Mouse (Mus musculus) ES-E14 (cell line): ENCODE data around the gene Trrap. TPM values are rescaled to one million over a fixed set of nuclear protein-coding genes. Genes with fewer than 3 reads are reported as not detected.

Experiments
- DNase-seq: peaks from one replicate; pipeline ENCODE4 v3.0.0-alpha.2; 2013; ENCODE audit warnings: low read depth, low spot score
- H3K27ac ChIP-seq: 2 replicates; pipeline ENCODE4 v1.5.1; 2012; ENCODE audit warnings: low read depth, mild to moderate bottlenecking, low read length, moderate library complexity, mixed read lengths; ENCODE audit not compliant: poor library complexity, insufficient read depth, severe bottlenecking
- H3K36me3 ChIP-seq: 2 replicates; pipeline ENCODE4 v1.6.1; 2012; ENCODE audit warnings: mild to moderate bottlenecking, low read length, moderate library complexity, mixed read lengths; ENCODE audit not compliant: control insufficient read depth, poor library complexity, insufficient read depth, severe bottlenecking
- H3K4me1 ChIP-seq, 2 experiments: fragments of 150-350 bp in 1 of 2; sonication (generic) in 1 of 2; 2 replicates each; pipeline ENCODE4 v1.6.1; 2012; ENCODE audit warnings: low read length in 2 of 2, mild to moderate bottlenecking in 1 of 2, mixed read lengths in 1 of 2; ENCODE audit not compliant: control insufficient read depth in 2 of 2, insufficient read depth in 2 of 2, poor library complexity in 1 of 2
- H3K4me3 ChIP-seq, 2 experiments: fragments of 150-350 bp in 1 of 2; sonication (generic) in 1 of 2; 2 replicates each; pipeline ENCODE4 v1.5.1; 2012; ENCODE audit warnings: low read length in 2 of 2, low read depth in 1 of 2, mild to moderate bottlenecking in 1 of 2, mixed read lengths in 1 of 2; ENCODE audit not compliant: insufficient read depth in 1 of 2, poor library complexity in 1 of 2, severe bottlenecking in 1 of 2
- H3K9ac ChIP-seq: 2 replicates; pipeline ENCODE4 v1.6.1; 2012; ENCODE audit warnings: low read depth, mild to moderate bottlenecking, low read length, mixed read lengths; ENCODE audit not compliant: poor library complexity, insufficient read depth, severe bottlenecking
- H3K9me3 ChIP-seq: fragments of 150-350 bp; sonication (generic); 2 replicates; pipeline ENCODE4 v1.6.1; 2012; ENCODE audit warnings: low read depth, mild to moderate bottlenecking, low read length; ENCODE audit not compliant: control insufficient read depth, insufficient read depth
- CHD2 ChIP-seq: IDR thresholded peaks from 2 replicates; pipeline ENCODE4 v1.6.1; 2014; ENCODE audit warnings: mild to moderate bottlenecking, low read depth, low read length, inconsistent platforms
- HCFC1 ChIP-seq: IDR thresholded peaks from 2 replicates; pipeline ENCODE4 v1.6.1; 2012; ENCODE audit warnings: low read length, inconsistent platforms, borderline replicate concordance; ENCODE audit not compliant: insufficient read depth
- MAFK ChIP-seq: IDR thresholded peaks from 2 replicates; pipeline ENCODE4 v1.6.1; 2014; ENCODE audit warnings: mild to moderate bottlenecking, low read depth, low read length, inconsistent platforms; ENCODE audit not compliant: insufficient read depth
- ZC3H11A ChIP-seq: IDR thresholded peaks from 2 replicates; pipeline ENCODE4 v1.6.1; 2012; ENCODE audit warnings: low read depth, mild to moderate bottlenecking, inconsistent platforms, low read length, borderline replicate concordance
- ZNF384 ChIP-seq: IDR thresholded peaks from 2 replicates; pipeline ENCODE4 v1.6.1; 2012; ENCODE audit warnings: low read depth, low read length, inconsistent platforms
- in situ Hi-C, 2 experiments: fragments of 600-800 bp; cut with MboI; formaldehyde crosslinking; loops; one replicate each; pipeline ENCODE4 v1.15.1; 2025; ENCODE audit warnings: low sequenced_read_pairs in 2 of 2, inconsistent platforms in 1 of 2; ENCODE audit not compliant: unreplicated experiment in 2 of 2
- total RNA-seq: library from RNA; depleted of rRNA; stranded (reverse); fragments of 300-350 nt; gene quantifications from 2 replicates; pipeline ENCODE4 v1.2.3, GENCODE M21; 2012

Gene Trrap
- total RNA-seq, 1 experiment: 105 TPM

DNA sequence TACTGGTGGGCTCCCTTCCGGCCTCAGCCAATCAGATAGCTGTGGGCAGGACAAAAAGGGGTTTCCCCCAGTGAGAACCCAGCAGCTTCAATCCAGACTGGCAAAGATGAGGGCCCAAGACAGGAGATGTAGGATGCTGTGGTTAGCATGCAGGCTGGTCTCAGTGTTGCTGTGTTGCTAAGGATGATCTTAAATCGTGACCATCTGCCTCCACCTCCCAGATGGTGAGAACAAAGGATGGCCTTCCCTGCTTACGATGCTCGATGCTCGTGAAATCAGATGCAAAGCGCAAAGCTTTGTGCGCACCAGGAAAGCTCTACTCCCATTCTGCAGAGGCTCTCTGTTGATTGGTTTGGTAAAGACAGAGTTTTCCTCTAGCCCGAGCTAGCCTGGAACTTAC is 93.4 kb downstream of the Trrap start:
- H3K4me3 ChIP-seq: no peak overlapping the region
- DNase-seq: no peak
- in situ Hi-C loops: loop anchor here in 1 of 2 experiments (25.0 kb wide), 1 partner anchor 126 kb away; no protein-coding TSS in a partner anchor
- no peak overlapping the region for H3K9ac ChIP-seq
- H3K4me1 ChIP-seq: peaks cover 0 to 2% of the 10 kb centered on the region in 2 experiments; a peak in 1 of 4 replicates
- H3K36me3 ChIP-seq: peaks cover 24% of the 10 kb centered on the region; the same call in 1 of the 2 replicates
- H3K9me3 ChIP-seq: no peaks in the 10 kb centered on the region
- TF ChIP-seq CHD2 (no peak), ZC3H11A (no peak), MAFK (no peak)
- no peak overlapping the region for H3K27ac ChIP-seq

DNA sequence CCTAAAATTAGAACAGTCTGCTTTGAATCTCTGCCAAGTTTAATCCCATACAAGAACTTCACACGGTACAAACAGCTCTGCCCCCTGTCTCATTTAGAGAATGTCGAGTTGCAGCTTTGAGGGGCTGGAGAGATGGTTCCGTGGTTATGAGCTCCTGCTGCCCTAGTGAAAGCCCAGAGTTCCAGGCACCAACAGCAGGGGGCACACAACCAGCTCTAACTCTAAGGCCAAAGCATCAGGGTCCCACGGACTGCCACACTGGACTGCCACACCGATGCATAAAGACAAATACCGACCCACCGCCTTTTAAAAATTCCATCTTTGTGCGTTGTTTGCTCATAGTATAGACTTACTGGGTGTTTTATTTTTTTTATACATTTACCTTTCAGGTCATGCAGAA is 99.4 kb downstream of the Trrap start:
- Histone ChIP-seq H3K9me3 (no peaks in the 10 kb centered on the region), H3K27ac (no peak overlapping the region), H3K9ac (no peak overlapping the region), H3K4me3 (no peak overlapping the region), H3K36me3 (no peaks in the 10 kb centered on the region), H3K4me1 (peaks cover 0 to 8% of the 10 kb centered on the region in 2 experiments; a peak in 1 of 4 replicates)
- in situ Hi-C loops: loop anchor here in 1 of 2 experiments (25.0 kb wide), 1 partner anchor 120 kb away; no protein-coding TSS in a partner anchor
- DNase-seq: no peak
- TF ChIP-seq MAFK (no peak), ZNF384 (no peak)

DNA sequence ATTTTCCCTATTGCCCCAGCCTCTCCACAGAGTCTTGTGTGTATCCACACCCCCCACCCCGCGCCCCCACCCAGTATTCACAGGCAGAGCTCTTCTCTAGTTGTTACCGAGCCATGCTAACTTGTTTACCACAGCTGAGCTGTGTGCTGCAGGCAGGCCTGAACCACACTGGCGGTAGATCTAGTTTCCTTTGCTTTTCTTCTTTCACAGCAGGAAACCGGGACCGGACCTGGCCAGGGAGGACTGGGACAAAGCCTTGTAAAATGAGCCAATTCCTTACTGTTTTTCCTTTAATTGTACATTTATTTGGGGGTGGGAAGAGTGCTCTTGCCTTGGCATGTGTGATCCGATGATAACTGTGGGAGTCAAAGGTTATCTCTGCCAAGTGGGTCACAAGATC is 101.9 kb downstream of the Trrap start:
- no peak for DNase-seq
- Histone ChIP-seq H3K27ac (no peak overlapping the region; the same call in 1 of the 2 replicates), H3K4me3 (no peak overlapping the region), H3K9me3 (no peaks in the 10 kb centered on the region), H3K9ac (no peak overlapping the region), H3K4me1 (peaks cover 0 to 8% of the 10 kb centered on the region in 2 experiments; a peak in 1 of 4 replicates), H3K36me3 (no peaks in the 10 kb centered on the region)
- in situ Hi-C loops: loop anchor here in 1 of 2 experiments (25.0 kb wide), 1 partner anchor 118 kb away; no protein-coding TSS in a partner anchor
- TF ChIP-seq ZC3H11A: no peak

DNA sequence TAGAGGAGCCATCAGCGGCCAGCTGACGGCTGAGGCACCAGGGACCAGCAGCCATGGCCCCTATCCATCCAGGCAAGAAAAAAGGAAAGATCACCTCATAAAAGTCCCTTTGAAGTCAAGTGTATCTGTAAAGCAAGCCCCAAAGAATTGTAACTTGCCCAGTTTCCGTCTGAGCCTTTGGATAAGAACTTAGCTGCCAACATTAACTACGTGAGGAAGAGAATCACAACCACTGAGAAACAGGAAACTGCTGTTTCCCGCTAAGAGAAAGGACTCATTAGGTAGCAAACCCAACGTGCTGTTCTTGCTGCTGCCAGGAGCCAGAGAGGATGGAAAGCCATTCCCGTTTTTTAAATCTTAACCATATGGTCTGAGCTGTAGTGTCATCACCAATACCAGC is 103.2 kb downstream of the Trrap start:
- no peak for DNase-seq

DNA sequence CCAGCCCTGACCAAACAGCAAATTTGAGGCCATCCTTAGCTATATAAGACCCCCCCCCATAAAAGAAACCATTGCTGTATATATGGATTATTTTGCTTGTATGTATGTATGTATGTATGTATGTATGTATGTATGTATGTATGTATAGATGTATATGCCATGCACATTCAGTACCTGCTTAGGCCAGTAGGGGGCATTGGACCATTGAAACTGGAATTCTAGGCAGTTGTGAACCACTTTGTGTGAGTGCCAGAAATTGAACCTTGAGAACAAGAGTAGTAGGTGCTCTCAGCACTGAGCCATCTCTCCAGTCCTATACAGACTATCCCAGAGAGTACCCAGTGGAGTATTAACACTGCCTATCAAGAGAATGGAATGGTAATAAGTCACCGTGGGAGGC is 104.2 kb downstream of the Trrap start:
- DNase-seq: no peak
- peaks cover 0 to 8% of the 10 kb centered on the region in 2 experiments; a peak in 1 of 4 replicates for H3K4me1 ChIP-seq
- H3K9ac ChIP-seq: no peak overlapping the region
- no peak for TF ChIP-seq CHD2
- no peak for TF ChIP-seq HCFC1
- no peak for TF ChIP-seq ZC3H11A
- no peak for TF ChIP-seq MAFK
- no peak for TF ChIP-seq ZNF384
- no peak overlapping the region for H3K27ac ChIP-seq
- no peak overlapping the region for H3K4me3 ChIP-seq
- H3K9me3 ChIP-seq: no peaks in the 10 kb centered on the region
- in situ Hi-C loops: loop anchor here in 1 of 2 experiments (25.0 kb wide), 1 partner anchor 116 kb away; no protein-coding TSS in a partner anchor
- no peaks in the 10 kb centered on the region; the same call in 1 of the 2 replicates for H3K36me3 ChIP-seq

More for the DNA sequence above, 103.2 kb downstream of the Trrap start:
- no peak overlapping the region for H3K9ac ChIP-seq
- H3K4me1 ChIP-seq: peaks cover 0 to 8% of the 10 kb centered on the region in 2 experiments; a peak in 1 of 4 replicates
- TF ChIP-seq ZC3H11A (no peak), ZNF384 (no peak), HCFC1 (no peak), MAFK (no peak), CHD2 (no peak)
- no peaks in the 10 kb centered on the region for H3K36me3 ChIP-seq
- in situ Hi-C loops: loop anchor here in 1 of 2 experiments (25.0 kb wide), 1 partner anchor 117 kb away; no protein-coding TSS in a partner anchor
- H3K27ac ChIP-seq: no peak overlapping the region
- H3K9me3 ChIP-seq: no peaks in the 10 kb centered on the region
- H3K4me3 ChIP-seq: no peak overlapping the region
